Mouse (Mus musculus) forebrain, embryonic 15.5 days (tissue): ENCODE measurements around the gene Ctla4. TPM values are rescaled to one million over a fixed set of nuclear protein-coding genes. Genes with fewer than 3 reads are reported as not detected.
A peak's percentile ranks its signal among the peaks of the same experiment; 100 is the strongest.

Experiments
- ATAC-seq: fragments of 200-750 bp; cut with Nextera tagmentation; replicated peaks from 2 replicates; pipeline ENCODE4 v1.8.0; 2017; ENCODE audit warnings: mild to moderate bottlenecking, moderate TSS enrichment, moderate library complexity
- H3K27ac ChIP-seq: fragments of 300-500 bp; sonication (generic); replicated peaks from 2 replicates; pipeline ENCODE4 v1.5.1; 2015; ENCODE audit warnings: mild to moderate bottlenecking, inconsistent platforms
- H3K27me3 ChIP-seq: fragments of 300-500 bp; sonication (generic); 2 replicates; pipeline ENCODE4 v1.6.1; 2015; ENCODE audit warnings: inconsistent platforms
- H3K36me3 ChIP-seq: fragments of 300-500 bp; sonication (generic); 2 replicates; pipeline ENCODE4 v1.6.1; 2015; ENCODE audit warnings: mild to moderate bottlenecking, inconsistent platforms
- H3K4me1 ChIP-seq: fragments of 300-500 bp; sonication (generic); 2 replicates; pipeline ENCODE4 v1.6.1; 2015; ENCODE audit warnings: inconsistent platforms
- H3K4me2 ChIP-seq: fragments of 300-500 bp; sonication (generic); replicated peaks from 2 replicates; pipeline ENCODE4 v1.6.1; 2015; ENCODE audit warnings: mild to moderate bottlenecking, inconsistent platforms
- H3K4me3 ChIP-seq: fragments of 300-500 bp; sonication (generic); 2 replicates; pipeline ENCODE4 v1.5.1; 2015; ENCODE audit warnings: mild to moderate bottlenecking, inconsistent platforms
- H3K9ac ChIP-seq: fragments of 300-500 bp; sonication (generic); replicated peaks from 2 replicates; pipeline ENCODE4 v1.6.1; 2015; ENCODE audit warnings: mild to moderate bottlenecking, inconsistent platforms
- H3K9me3 ChIP-seq: fragments of 300-500 bp; sonication (generic); 2 replicates; pipeline ENCODE4 v1.6.1; 2016; ENCODE audit warnings: inconsistent platforms
- WGBS: fragments of 180-500 bp; shearing (Covaris S2); methylation state at CpG from one replicate; pipeline ENCODE4 v1.1.7; 2015; ENCODE audit warnings: mixed read lengths; 5-methylcytosine and 5-hydroxymethylcytosine counted together
- polyA plus RNA-seq: library from polyadenylated mRNA; unstranded; fragments of >200 nt; fragmentation: Nextera tagmentation; extraction: Ambion mirVana; gene quantifications from 2 replicates; pipeline ENCODE4 v1.2.1, GENCODE M21; 2015

The Ctla4 gene
- polyA plus RNA-seq, 1 experiment from 2014 or later = not detected

GRCm38 (mm10) chr1:60868333-60869277 lies 18.2 kb upstream of the Ctla4 start:
- Histone ChIP-seq H3K27ac (no peak overlapping the region), H3K36me3 (no peaks in the 10 kb centered on the region), H3K4me3 (no peak overlapping the region), H3K27me3 (no peaks in the 10 kb centered on the region), H3K9ac (no peak overlapping the region), H3K4me2 (no peak overlapping the region), H3K9me3 (no peaks in the 10 kb centered on the region), H3K4me1 (no peaks in the 10 kb centered on the region; the same call in 1 of the 2 replicates)
- 60% methylated on average over 17 of the region's 17 CpGs for WGBS
- peak; percentile 57; the same call in 1 of the 2 replicates for ATAC-seq

DNA sequence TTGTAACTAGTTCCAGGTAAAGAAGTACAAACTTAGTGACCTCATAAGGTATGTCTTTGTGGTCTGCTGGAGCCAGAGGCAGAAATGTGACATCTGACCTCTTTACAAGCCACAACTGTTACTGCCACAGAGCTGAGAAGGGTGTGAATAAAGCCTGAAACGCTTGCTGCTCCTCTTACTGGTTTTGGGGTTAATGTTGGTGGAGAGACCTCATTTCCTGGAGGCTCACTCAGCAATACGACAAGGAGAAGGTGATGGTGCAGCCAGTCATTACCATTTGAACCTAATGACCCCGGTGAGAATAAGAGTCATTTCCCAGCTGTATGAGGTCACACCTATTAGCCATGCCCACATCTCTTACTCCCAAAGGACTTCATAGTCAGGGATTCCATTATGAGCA lies 11.5 kb upstream of the Ctla4 start:
- Histone ChIP-seq H3K4me3 (no peak overlapping the region), H3K27ac (no peak overlapping the region), H3K4me1 (0 out of 2 replicates have a peak, but pooled peaks cover 4% of the 10 kb centered on the region), H3K4me2 (no peak overlapping the region), H3K27me3 (no peaks in the 10 kb centered on the region), H3K9ac (no peak overlapping the region), H3K36me3 (no peaks in the 10 kb centered on the region), H3K9me3 (no peaks in the 10 kb centered on the region)
- WGBS = 80% methylated on average over 3 of the region's 3 CpGs
- ATAC-seq = no peak

DNA sequence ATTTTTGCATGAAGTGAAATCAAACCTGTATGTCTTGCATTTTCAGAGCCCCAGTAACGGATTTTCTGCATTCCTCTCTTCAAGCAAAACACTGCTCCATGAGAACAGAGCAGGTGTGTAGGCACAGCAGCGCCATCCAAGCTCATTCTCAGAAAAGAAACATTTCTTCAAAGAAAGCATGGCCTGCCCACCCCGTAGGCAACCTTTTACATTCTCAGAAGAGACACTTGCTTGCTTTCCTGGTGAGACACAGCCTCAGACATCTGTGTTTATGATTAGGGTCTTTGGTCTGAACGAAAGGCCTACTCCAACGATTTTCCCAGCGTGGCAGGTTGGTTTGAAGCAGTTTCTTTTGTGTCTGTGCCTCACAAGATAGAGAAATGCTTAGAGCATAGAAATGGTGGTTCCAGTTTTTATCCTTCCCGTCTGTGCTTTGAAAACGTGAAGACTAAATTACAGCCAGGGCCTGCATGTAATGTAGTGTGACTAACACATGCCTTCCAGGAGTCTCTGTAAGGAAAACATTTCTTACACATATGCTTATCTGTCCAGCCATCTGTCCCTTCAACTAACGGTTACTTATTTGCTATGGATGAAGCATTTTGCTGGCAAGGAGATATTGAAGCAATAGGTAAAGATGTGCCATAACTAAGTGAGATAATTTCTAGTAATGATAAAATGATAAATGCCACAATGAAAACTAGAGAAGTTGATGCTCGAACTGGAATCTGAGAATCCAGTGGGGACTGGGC lies 6.5 kb upstream of the Ctla4 start:
- ATAC-seq = no peak
- H3K27ac ChIP-seq = peak overlapping the region; percentile 74
- H3K4me2 ChIP-seq = no peak overlapping the region
- 62% methylated on average over 10 of the region's 10 CpGs for WGBS
- no peak overlapping the region for H3K4me3 ChIP-seq
- H3K9me3 ChIP-seq = no peaks in the 10 kb centered on the region
- no peaks in the 10 kb centered on the region for H3K27me3 ChIP-seq
- H3K9ac ChIP-seq = no peak overlapping the region
- H3K36me3 ChIP-seq = no peaks in the 10 kb centered on the region
- 0 out of 2 replicates have a peak, but pooled peaks cover 4% of the 10 kb centered on the region for H3K4me1 ChIP-seq

DNA sequence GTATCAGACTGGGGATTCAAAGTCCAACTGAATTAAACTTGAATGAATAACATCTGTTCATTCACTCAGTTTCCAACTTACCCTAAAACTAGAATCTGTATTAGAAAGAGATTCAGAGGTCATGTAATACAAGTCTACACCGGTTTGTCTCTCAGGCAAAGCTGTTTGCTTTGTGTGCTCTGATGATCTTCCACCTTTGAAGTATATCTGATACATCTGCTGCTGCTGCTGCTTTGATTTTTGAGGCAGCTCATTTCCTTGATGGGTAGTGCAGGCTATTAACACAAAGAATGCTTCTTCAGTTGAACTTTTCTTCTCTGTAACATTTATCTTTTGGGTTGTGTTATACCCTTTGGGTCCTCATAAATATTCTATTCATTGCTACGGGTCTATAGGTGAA lies 4.0 kb upstream of the Ctla4 start:
- no peaks in the 10 kb centered on the region for H3K27me3 ChIP-seq
- no peak overlapping the region for H3K9ac ChIP-seq
- H3K36me3 ChIP-seq = no peaks in the 10 kb centered on the region
- H3K4me3 ChIP-seq = no peak overlapping the region
- no peaks in the 10 kb centered on the region for H3K9me3 ChIP-seq
- no peak overlapping the region for H3K4me2 ChIP-seq
- 79% methylated on average over 2 of the region's 2 CpGs for WGBS
- no peak for ATAC-seq
- 0 out of 2 replicates have a peak, but pooled peaks cover 4% of the 10 kb centered on the region for H3K4me1 ChIP-seq
- no peak overlapping the region for H3K27ac ChIP-seq

DNA sequence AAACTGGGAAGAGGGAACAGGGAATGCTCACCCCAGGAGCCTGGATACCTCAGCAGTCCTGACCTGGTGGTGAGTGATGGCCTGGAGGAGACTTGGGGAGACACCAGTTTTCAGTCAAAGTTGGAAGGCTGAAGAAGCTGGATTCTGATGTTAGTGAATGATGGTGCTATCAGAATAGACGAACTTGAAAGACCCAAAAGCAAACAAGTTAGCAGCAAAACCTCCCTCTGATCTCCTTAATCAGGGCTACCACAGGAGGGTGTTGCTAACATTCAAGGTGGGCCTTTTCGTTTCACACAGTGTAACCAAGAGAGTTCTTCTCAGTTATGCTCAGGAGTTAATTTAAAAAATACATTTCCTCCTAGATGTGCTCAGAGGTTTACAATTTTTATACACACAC lies 3.5 kb upstream of the Ctla4 start:
- ATAC-seq = no peak
- no peak overlapping the region for H3K4me3 ChIP-seq
- whole genome bisulfite sequencing = 98% methylated on average over 2 of the region's 2 CpGs

GRCm38 (mm10) chr1:60884611-60885010 lies 2.2 kb upstream of the Ctla4 start:
- H3K9ac ChIP-seq = no peak overlapping the region
- no peaks in the 10 kb centered on the region for H3K27me3 ChIP-seq
- no peaks in the 10 kb centered on the region for H3K36me3 ChIP-seq
- H3K4me2 ChIP-seq = no peak overlapping the region
- no peak overlapping the region for H3K27ac ChIP-seq
- 91% methylated on average over 1 of the region's 1 CpGs for WGBS
- no peak for ATAC-seq
- H3K4me3 ChIP-seq = no peak overlapping the region
- no peaks in the 10 kb centered on the region for H3K9me3 ChIP-seq
- 0 out of 2 replicates have a peak, but pooled peaks cover 4% of the 10 kb centered on the region for H3K4me1 ChIP-seq

More for the DNA sequence above, 3.5 kb upstream of the Ctla4 start:
- Histone ChIP-seq H3K9me3 (no peaks in the 10 kb centered on the region), H3K4me1 (0 out of 2 replicates have a peak, but pooled peaks cover 4% of the 10 kb centered on the region), H3K27me3 (no peaks in the 10 kb centered on the region), H3K36me3 (no peaks in the 10 kb centered on the region), H3K9ac (no peak overlapping the region), H3K4me2 (no peak overlapping the region), H3K27ac (no peak overlapping the region)

DNA sequence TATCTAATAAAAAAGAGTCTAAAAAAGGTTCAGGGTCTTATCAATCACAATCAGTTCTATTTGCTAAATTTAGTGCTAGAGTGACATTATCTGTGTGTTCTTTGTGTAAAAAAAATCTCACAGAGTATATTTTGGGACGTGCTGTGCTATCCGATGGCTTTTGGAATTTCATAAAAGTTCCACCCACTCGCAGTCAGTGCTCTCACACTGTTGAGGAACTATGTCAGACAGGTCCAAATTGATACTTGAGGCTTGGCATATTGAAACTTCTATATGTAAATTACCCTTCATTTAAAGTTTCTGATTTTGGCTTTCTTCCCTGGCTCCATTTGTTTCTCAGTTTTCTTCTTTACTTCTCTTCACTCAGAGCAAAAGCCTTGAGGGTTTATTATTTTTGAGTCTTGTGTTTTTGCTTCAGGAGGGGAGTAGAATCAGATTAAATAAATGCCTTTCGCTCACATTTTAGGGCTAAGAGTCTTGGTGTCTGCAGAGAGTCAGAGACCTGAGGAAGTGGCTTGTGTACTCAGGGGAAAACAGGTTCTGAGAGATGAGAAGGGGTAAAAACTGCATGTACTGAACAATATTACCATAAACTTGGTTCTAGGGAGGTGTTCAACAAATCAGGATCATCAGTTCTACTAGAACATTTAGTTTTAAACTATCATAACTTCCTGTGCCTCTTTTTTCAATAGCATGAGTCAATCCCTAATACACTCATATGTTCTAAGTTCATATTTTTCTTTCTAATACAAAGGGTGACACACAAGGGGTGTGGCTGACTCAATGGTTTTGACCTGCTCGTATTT lies 11.5 kb downstream of the Ctla4 start:
- no peak for ATAC-seq
- Histone ChIP-seq H3K27ac (no peak overlapping the region), H3K4me2 (no peak overlapping the region), H3K9me3 (no peaks in the 10 kb centered on the region), H3K9ac (no peak overlapping the region), H3K36me3 (no peaks in the 10 kb centered on the region), H3K4me3 (no peak overlapping the region), H3K27me3 (no peaks in the 10 kb centered on the region), H3K4me1 (0 out of 2 replicates have a peak, but pooled peaks cover 3% of the 10 kb centered on the region)
- 88% methylated on average over 5 of the region's 5 CpGs for WGBS

GRCm38 (mm10) chr1:60898933-60899210 lies 12.1 kb downstream of the Ctla4 start:
- H3K4me3 ChIP-seq = no peak overlapping the region
- no peaks in the 10 kb centered on the region for H3K36me3 ChIP-seq
- WGBS = 83% methylated on average over 2 of the region's 2 CpGs
- H3K4me1 ChIP-seq = 0 out of 2 replicates have a peak, but pooled peaks cover 3% of the 10 kb centered on the region
- H3K27ac ChIP-seq = no peak overlapping the region
- no peak overlapping the region for H3K9ac ChIP-seq
- H3K4me2 ChIP-seq = no peak overlapping the region
- no peaks in the 10 kb centered on the region for H3K27me3 ChIP-seq
- no peak for ATAC-seq
- no peaks in the 10 kb centered on the region for H3K9me3 ChIP-seq

GRCm38 (mm10) chr1:60899244-60899643 lies 12.4 kb downstream of the Ctla4 start:
- Histone ChIP-seq H3K27me3 (no peaks in the 10 kb centered on the region), H3K4me3 (no peak overlapping the region), H3K4me1 (0 out of 2 replicates have a peak, but pooled peaks cover 3% of the 10 kb centered on the region), H3K27ac (no peak overlapping the region), H3K4me2 (no peak overlapping the region), H3K9me3 (no peaks in the 10 kb centered on the region), H3K9ac (no peak overlapping the region), H3K36me3 (no peaks in the 10 kb centered on the region)
- 77% methylated on average over 3 of the region's 3 CpGs for WGBS
- ATAC-seq = no peak

DNA sequence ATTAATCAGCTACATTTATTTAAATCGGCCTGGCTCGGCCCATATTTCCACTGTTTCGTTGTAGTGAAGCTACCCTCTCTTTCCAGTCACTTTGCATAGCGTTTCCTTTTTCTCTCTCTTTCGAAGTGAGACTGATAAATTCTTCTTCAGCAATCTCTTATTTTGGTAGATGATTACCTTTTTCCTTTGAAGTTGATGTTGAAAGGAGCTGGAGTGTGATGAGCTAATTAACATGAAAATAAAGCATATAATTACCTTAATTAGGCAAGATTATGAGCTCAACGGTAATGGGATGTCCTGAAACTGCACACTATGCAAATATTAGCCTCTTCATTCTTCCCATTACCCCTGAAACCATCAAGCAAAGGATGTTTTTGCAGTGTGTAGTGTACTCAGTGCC lies 15.7 kb downstream of the Ctla4 start:
- no peak; the same call in 1 of the 2 replicates for ATAC-seq
- Histone ChIP-seq H3K4me3 (no peak overlapping the region), H3K27ac (no peak overlapping the region), H3K9ac (no peak overlapping the region), H3K9me3 (no peaks in the 10 kb centered on the region), H3K36me3 (no peaks in the 10 kb centered on the region), H3K4me1 (0 out of 2 replicates have a peak, but pooled peaks cover 3% of the 10 kb centered on the region), H3K27me3 (no peaks in the 10 kb centered on the region), H3K4me2 (no peak overlapping the region)
- 20% methylated on average over 6 of the region's 6 CpGs for WGBS

GRCm38 (mm10) chr1:60903126-60903525 lies 16.3 kb downstream of the Ctla4 start:
- no peaks in the 10 kb centered on the region for H3K27me3 ChIP-seq
- no peak overlapping the region for H3K4me3 ChIP-seq
- H3K9ac ChIP-seq = no peak overlapping the region
- no peaks in the 10 kb centered on the region for H3K36me3 ChIP-seq
- H3K4me2 ChIP-seq = no peak overlapping the region
- ATAC-seq = no peak
- H3K4me1 ChIP-seq = 0 out of 2 replicates have a peak, but pooled peaks cover 3% of the 10 kb centered on the region
- no peaks in the 10 kb centered on the region for H3K9me3 ChIP-seq
- WGBS = 81% methylated on average over 7 of the region's 7 CpGs
- no peak overlapping the region for H3K27ac ChIP-seq
